Mouse (Mus musculus): ENCODE measurements around the gene Fgf16.

Fgf16 gene

DNA sequence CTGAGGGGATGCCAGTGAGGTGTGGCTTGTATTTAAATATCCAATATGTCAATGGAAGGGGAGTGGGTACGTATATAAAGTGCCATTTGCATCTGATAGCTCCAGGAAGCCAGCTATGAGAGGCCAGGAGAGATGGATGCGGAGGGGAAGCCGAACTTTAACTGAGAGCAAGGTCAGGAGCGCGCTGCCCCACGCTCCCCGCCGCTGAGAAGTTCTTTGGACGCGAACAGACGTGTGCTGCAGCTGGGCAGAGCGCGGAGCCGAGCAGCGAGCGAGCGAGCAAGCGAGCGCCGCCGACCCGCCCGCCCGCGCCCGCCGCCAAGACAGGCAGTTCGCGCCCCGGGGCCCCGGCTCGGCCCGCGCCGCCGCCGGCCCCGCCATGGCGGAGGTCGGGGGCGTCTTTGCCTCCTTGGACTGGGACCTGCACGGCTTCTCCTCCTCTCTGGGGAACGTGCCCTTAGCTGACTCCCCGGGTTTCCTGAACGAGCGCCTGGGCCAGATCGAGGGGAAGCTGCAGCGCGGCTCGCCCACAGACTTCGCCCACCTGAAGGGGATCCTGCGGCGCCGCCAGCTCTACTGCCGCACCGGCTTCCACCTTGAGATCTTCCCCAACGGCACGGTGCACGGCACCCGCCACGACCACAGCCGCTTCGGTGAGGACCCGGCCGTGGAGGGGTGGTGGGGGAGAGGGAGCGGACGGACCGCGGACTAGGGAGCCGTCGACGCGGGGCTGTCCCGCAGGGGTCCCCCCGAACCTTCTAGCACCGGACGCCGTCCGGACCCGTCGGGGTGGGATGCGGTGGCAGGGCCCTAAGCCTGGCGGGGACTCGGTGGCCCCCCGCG, at the start of gene Fgf16:
Fgf16 (plus strand) TSS at position 118 of the 843 bp plus-strand sequence.
- DNase-seq (ENCODE audit: extremely low spot score): peak; percentile 7

- peak; percentile 1 for DNase-seq (ENCODE audit: extremely low spot score)
Measured at GRCm38 (mm10) chrX:105714740-105715139, 49.3 kb upstream of the Fgf16 start.

DNA sequence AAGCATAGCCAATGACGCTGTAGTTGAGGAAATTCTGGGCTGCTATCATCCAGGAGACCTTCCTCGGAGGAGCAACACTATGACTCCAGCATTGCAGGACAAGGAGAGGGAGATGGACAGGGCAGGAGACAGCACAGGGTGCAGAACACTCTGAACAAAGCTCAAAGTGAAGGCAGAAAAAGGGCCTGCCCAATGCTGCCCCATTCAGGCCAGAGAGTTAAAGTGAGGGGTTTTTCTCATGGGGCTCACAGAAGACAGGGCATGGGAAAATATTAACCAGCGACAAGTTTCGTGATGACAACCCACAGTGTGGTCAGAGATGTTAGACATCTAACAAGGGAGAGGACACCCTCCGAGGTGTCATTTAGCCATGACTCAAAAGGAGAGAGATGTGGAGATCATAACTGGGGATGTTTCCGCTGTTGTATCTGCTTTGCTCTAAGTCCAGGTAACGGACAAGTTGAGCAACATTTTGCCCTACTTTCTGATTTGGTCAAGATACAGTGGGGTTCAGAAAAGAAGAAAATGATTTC, 48.2 kb upstream of the Fgf16 start:
- no peak for DNase-seq (ENCODE audit: extremely low spot score)

GRCm38 (mm10) chrX:105718388-105718787, 45.7 kb upstream of the Fgf16 start:
- DNase-seq (ENCODE audit: extremely low spot score): no peak

DNA sequence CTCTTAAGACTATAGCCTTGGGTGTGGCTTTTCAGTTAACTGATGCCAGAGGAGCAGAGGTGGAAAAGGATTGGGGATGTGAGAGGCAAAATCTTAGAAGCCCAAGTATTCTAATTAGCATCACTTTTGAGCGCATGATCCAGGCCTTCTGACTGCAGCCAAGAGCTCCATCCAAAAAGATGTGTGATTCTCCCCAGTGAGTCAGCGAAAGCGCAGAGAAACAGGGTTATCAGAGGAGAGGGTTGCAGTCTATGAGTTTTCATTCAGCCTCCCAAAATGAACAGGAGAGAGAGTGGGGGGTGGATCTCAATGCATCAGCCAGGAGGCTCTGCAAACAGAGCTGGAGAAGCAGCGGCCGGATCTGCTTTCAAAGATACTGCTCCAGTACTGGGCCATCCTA, 45.1 kb upstream of the Fgf16 start:
- no peak for DNase-seq (ENCODE audit: extremely low spot score)

DNA sequence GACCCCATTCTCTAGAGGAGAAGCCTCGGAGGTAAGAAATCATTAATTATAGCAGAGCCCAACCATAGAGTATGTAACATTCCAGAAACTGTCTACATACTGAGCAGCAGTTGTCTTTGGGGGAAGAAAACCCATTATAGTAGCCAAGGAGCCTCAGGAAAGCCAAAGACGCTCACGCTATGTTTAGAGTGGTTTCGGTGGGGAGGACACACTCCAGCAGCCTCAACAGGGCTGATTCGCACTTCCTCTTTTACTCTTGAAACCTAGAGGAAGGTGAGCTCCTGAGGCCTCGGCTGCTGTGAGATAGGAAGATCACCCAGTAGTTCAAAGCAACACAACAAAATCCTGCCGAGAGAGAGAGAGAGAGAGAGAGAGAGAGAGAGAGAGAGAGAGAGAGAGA, 39.9 kb upstream of the Fgf16 start:
- no peak for DNase-seq (ENCODE audit: extremely low spot score)

DNA sequence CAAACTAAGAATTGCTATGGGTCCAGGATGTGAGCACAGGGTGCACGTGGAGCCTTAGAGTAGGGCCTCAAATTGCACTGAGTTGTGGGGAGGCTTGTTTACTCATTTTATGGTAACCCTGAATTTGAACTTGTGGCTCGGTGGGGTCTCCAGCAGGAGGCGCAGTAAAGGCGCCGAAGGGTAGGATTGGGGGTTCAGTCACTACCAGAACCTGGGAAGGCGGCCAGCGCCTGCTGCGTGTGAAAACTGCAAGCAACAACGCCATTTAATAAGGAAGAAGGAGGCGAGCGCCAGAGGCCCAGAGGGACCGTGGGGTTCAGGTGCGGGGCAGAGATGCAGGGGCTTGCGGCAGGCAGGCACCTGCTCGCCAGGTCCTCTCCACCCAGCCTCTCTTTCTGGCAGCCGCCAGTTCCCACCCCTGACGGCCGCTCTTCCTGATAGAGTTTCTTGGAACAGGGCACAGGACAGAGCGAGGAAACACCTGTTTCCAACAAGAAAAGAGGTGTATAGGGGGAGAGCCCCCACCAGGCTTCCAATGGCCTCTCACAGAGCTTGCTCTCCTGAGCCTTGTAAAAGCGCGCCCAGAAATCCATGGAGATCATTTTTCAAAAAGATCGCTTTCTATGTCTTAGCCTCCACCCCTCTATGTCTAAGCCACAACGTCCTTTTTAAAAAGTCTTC, 1.1 kb upstream of the Fgf16 start:
- DNase-seq (ENCODE audit: extremely low spot score): no peak

- DNase-seq (ENCODE audit: extremely low spot score): peak; percentile 16
Measured at GRCm38 (mm10) chrX:105763612-105764011, 467 bp upstream of the Fgf16 start.

GRCm38 (mm10) chrX:105765005-105765706, 1.1 kb downstream of the Fgf16 start:
- peak; percentile 19 for DNase-seq (ENCODE audit: extremely low spot score)

DNA sequence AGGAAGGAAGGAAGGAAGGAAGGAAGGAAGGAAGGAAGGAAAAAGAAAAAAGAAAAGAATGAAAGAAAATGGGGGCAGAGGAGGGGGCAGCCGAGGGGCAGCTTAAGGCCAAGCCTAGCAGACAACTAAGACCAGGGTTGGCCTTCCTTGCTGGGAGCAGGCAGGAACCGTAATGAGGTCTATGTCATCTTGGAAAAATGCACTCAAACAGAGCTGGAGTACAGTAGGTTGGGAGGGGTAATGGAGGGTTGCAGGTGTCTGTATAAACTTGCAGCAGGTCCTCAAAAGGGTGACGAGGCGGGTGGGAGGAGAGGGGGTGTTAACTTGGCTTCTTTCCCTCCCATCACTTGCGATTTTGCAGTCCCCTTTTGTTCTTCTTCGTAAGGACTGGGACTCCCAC, 1.9 kb downstream of the Fgf16 start:
- DNase-seq (ENCODE audit: extremely low spot score): no peak

- no peak for DNase-seq (ENCODE audit: extremely low spot score)
Measured at GRCm38 (mm10) chrX:105767177-105767764, 3.2 kb downstream of the Fgf16 start.

- DNase-seq (ENCODE audit: extremely low spot score): no peak
Measured at GRCm38 (mm10) chrX:105767932-105768331, 3.9 kb downstream of the Fgf16 start.

DNA sequence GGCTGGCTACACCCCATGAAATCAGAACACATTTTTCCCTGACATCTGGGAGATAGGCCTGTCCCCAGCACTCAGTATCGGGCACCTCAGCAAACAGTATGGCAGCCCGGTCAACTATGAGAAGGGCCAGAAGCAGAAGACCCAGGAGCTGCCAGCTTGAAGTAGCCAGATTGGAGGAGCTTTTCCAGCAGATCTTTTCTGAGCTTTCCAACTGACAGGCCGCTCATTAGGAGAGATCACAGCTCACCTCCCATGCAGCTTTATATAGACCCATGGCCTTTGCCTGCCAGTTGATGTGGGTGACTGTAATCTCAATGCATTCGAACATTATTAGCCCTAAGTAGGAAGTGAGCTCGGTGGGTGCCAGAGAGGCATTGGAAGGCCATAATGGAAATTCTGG, 9.2 kb downstream of the Fgf16 start:
- no peak for DNase-seq (ENCODE audit: extremely low spot score)

- no peak for DNase-seq (ENCODE audit: extremely low spot score)
Measured at GRCm38 (mm10) chrX:105794806-105795403, 30.8 kb downstream of the Fgf16 start.

- no peak for DNase-seq (ENCODE audit: extremely low spot score)
Measured at GRCm38 (mm10) chrX:105824462-105824861, 60.4 kb downstream of the Fgf16 start.
